Mouse (Mus musculus) hindbrain, embryonic 11.5 days (tissue): ENCODE measurements around the gene Ing3. TPM values are rescaled to one million over a fixed set of nuclear protein-coding genes. Genes with fewer than 3 reads are reported as not detected.

Source experiments
- ATAC-seq: fragments of 200-750 bp; cut with Nextera tagmentation; 2 replicates; pipeline ENCODE4 v1.8.0; 2017; ENCODE audit warnings: mild to moderate bottlenecking, moderate TSS enrichment, moderate library complexity; ENCODE audit not compliant: low FRiP score
- DNase-seq: peaks from one replicate; pipeline ENCODE4 v3.0.0-alpha.2; 2015; ENCODE audit warnings: low spot score
- H3K27ac ChIP-seq: fragments of 300-500 bp; sonication (generic); 2 replicates; pipeline ENCODE4 v1.5.1; 2014; ENCODE audit warnings: mild to moderate bottlenecking, low read depth, low read length
- H3K27me3 ChIP-seq: fragments of 300-500 bp; sonication (generic); 2 replicates; pipeline ENCODE4 v1.6.1; 2014; ENCODE audit warnings: mild to moderate bottlenecking, low read length, moderate library complexity, mixed read lengths; ENCODE audit not compliant: control insufficient read depth, insufficient read depth
- H3K36me3 ChIP-seq: fragments of 300-500 bp; sonication (generic); 2 replicates; pipeline ENCODE4 v1.6.1; 2014; ENCODE audit warnings: mild to moderate bottlenecking, low read length, moderate library complexity, mixed read lengths; ENCODE audit not compliant: control insufficient read depth, insufficient read depth
- H3K4me1 ChIP-seq: fragments of 300-500 bp; sonication (generic); replicated peaks from 2 replicates; pipeline ENCODE4 v1.6.1; 2014; ENCODE audit warnings: low read length, mixed read lengths; ENCODE audit not compliant: control insufficient read depth, insufficient read depth
- H3K4me2 ChIP-seq: fragments of 300-500 bp; sonication (generic); replicated peaks from 2 replicates; pipeline ENCODE4 v1.6.1; 2014; ENCODE audit warnings: mild to moderate bottlenecking, low read depth, low read length
- H3K4me3 ChIP-seq: fragments of 300-500 bp; sonication (generic); 2 replicates; pipeline ENCODE4 v1.5.1; 2014; ENCODE audit warnings: low read depth, low read length
- H3K9ac ChIP-seq: fragments of 300-500 bp; sonication (generic); 2 replicates; pipeline ENCODE4 v1.6.1; 2014; ENCODE audit warnings: low read depth, low read length
- H3K9me3 ChIP-seq: fragments of 300-500 bp; sonication (generic); 2 replicates; pipeline ENCODE4 v1.6.1; 2016; ENCODE audit warnings: low read length; ENCODE audit not compliant: control insufficient read depth
- WGBS: fragments of 180-500 bp; shearing (Covaris S2); extraction: QIAGEN DNeasy Blood & Tissue Kit; methylation state at CpG from one replicate; pipeline ENCODE4 v1.1.7; 2014; 5-methylcytosine and 5-hydroxymethylcytosine counted together
- polyA plus RNA-seq: library from polyadenylated mRNA; unstranded; fragments of >200 nt; fragmentation: Nextera tagmentation; extraction: Ambion mirVana; gene quantifications from 2 replicates; pipeline ENCODE4 v1.2.1, GENCODE M21; 2014

Gene Ing3
- polyA plus RNA-seq, 1 experiment from 2014 or later, result 52.0 TPM

GRCm38 (mm10) chr6:22000881-22001280 is 51.5 kb downstream of the Ing3 start:
- DNase-seq (no peak), ATAC-seq (no peak)
- no peak overlapping the region for H3K27ac ChIP-seq
- H3K4me2 ChIP-seq, result no peak overlapping the region
- no peaks in the 10 kb centered on the region for H3K27me3 ChIP-seq
- H3K4me3 ChIP-seq, result no peak overlapping the region
- 92% methylated on average over 3 of the region's 3 CpGs for WGBS
- H3K4me1 ChIP-seq, result no peaks in the 10 kb centered on the region
- H3K9ac ChIP-seq, result no peak overlapping the region
- no peaks in the 10 kb centered on the region for H3K36me3 ChIP-seq
- H3K9me3 ChIP-seq, result no peaks in the 10 kb centered on the region

GRCm38 (mm10) chr6:22001284-22001916 is 52.0 kb downstream of the Ing3 start:
- Histone ChIP-seq H3K27ac (no peak overlapping the region), H3K9me3 (no peaks in the 10 kb centered on the region), H3K4me1 (no peaks in the 10 kb centered on the region), H3K36me3 (no peaks in the 10 kb centered on the region), H3K27me3 (no peaks in the 10 kb centered on the region), H3K4me3 (no peak overlapping the region), H3K4me2 (no peak overlapping the region), H3K9ac (no peak overlapping the region)
- WGBS, result 85% methylated on average over 5 of the region's 5 CpGs
- DNase-seq (no peak), ATAC-seq (no peak)

DNA sequence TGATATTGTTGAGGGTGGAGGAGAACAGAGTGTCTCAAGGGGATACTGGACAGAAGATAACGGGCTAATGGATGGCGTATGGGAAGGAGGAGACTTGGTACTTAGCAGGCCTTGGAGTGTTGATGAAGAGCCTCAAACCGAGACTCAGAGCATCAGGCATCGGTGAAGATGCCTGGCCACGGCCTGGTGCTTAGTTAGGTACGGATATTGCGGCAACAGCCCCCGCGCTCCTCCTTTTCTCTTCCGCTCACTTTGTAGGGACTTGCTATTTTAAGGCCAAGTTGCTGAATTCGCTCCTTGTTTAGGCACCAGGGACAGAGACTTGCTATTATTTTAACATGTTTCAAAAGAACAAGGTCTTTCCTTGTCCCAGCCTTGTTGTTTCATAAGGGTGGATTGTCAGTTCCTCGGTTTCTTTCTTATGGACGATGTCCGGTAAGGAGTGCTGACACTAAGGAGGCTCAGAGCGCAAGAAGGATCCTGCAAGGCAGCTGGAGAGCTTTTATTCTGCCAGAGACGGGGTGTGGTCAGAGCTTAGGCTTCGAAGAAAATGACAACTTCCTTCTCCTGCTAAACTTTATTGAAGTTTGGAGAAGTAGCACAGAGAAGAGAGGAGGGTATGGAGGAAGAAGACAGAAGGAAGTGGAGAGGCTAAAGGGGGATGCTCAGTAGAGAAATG is 53.3 kb downstream of the Ing3 start:
- Histone ChIP-seq H3K27me3 (no peaks in the 10 kb centered on the region), H3K4me1 (no peaks in the 10 kb centered on the region), H3K9me3 (no peaks in the 10 kb centered on the region), H3K27ac (no peak overlapping the region), H3K9ac (no peak overlapping the region), H3K4me2 (peak overlapping the region; percentile 14; the same call in 1 of the 2 replicates), H3K4me3 (no peak overlapping the region), H3K36me3 (no peaks in the 10 kb centered on the region)
- 41% methylated on average over 17 of the region's 17 CpGs for WGBS
- DNase-seq, result no peak
- ATAC-seq, result no peak

DNA sequence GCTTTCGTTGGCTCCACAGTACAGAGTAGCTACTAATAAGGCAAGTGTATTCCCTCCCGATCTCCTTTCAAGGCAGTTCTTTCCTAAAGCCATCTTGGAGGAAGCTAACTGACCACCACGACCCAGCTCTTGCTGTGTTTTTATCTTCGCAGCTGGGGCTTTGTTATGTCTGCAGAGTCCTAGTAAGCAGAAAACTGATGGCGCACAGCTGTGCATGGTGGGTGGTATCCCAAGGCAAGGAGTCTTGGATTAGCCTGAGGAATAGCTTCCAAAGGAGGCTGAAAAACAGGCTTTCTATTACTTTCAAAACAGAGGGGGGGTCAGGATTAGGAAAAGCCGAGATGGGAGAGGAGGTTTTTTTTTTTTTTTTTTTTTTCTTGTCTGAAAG is 53.8 kb downstream of the Ing3 start:
- Histone ChIP-seq H3K4me2 (peak overlapping the region; percentile 14; the same call in 1 of the 2 replicates), H3K27ac (no peak overlapping the region), H3K36me3 (no peaks in the 10 kb centered on the region), H3K9ac (no peak overlapping the region), H3K4me1 (no peaks in the 10 kb centered on the region), H3K9me3 (no peaks in the 10 kb centered on the region), H3K27me3 (no peaks in the 10 kb centered on the region), H3K4me3 (no peak overlapping the region)
- ATAC-seq (no peak), DNase-seq (peak; percentile 43)
- WGBS, result 10% methylated on average over 6 of the region's 6 CpGs

- Histone ChIP-seq H3K27me3 (no peaks in the 10 kb centered on the region), H3K4me2 (no peak overlapping the region), H3K27ac (no peak overlapping the region), H3K4me1 (no peaks in the 10 kb centered on the region), H3K36me3 (no peaks in the 10 kb centered on the region), H3K9ac (no peak overlapping the region), H3K4me3 (no peak overlapping the region), H3K9me3 (no peaks in the 10 kb centered on the region)
- DNase-seq (no peak), ATAC-seq (no peak)
- 67% methylated on average over 10 of the region's 10 CpGs for WGBS
Observed at GRCm38 (mm10) chr6:22003959-22004543, 54.7 kb downstream of the Ing3 start.

DNA sequence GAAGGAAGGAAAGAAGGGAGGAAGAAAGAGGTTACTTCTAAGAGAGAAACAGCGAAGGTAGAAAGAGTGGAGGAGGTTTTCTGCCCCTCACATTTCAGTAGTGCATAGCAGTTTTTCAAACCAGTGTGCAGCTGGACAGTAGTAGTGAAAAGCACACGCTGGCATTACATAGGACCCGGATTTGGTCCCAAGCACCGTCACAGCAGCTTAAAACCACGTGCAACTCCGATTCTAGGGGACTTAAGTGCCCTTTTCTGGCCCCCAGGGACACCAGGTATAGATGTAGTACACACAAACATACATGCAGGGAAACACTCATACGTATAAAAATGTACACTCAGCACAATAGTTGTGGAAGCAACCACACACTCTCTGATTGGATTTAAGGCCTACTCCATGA is 59.0 kb downstream of the Ing3 start:
- no peak overlapping the region for H3K9ac ChIP-seq
- no peak overlapping the region for H3K4me3 ChIP-seq
- no peak for DNase-seq
- 90% methylated on average over 7 of the region's 7 CpGs for WGBS
- H3K27ac ChIP-seq, result no peak overlapping the region
- H3K36me3 ChIP-seq, result no peaks in the 10 kb centered on the region
- no peaks in the 10 kb centered on the region for H3K4me1 ChIP-seq
- no peaks in the 10 kb centered on the region for H3K9me3 ChIP-seq
- no peak for ATAC-seq
- no peak overlapping the region for H3K4me2 ChIP-seq
- no peaks in the 10 kb centered on the region for H3K27me3 ChIP-seq

DNA sequence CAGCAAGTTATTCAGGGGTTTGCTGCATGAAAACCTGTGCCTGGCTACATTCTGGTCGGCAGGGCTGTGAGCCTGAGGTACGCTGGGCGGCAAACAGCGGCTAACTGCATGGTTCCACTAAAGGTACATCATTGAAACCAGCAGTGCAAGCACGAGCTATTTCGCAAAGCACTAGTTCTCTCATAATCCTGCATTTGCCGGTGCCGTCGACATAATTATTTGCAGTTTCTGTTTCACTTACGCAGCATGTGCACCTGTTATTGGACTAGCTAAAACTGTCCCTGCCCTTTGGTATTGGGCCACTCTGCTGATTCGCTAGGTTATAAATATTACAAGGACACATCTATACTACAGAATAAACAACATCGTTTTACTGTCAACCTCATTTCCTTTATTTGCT is 60.9 kb downstream of the Ing3 start:
- DNase-seq, result no peak
- no peaks in the 10 kb centered on the region for H3K4me1 ChIP-seq
- H3K36me3 ChIP-seq, result no peaks in the 10 kb centered on the region
- H3K27me3 ChIP-seq, result no peaks in the 10 kb centered on the region
- no peak overlapping the region for H3K4me3 ChIP-seq
- no peaks in the 10 kb centered on the region for H3K9me3 ChIP-seq
- H3K9ac ChIP-seq, result no peak overlapping the region
- H3K4me2 ChIP-seq, result no peak overlapping the region
- 83% methylated on average over 12 of the region's 12 CpGs for WGBS
- H3K27ac ChIP-seq, result no peak overlapping the region
- no peak for ATAC-seq

- Histone ChIP-seq H3K9ac (no peak overlapping the region), H3K4me3 (no peak overlapping the region), H3K27ac (no peak overlapping the region), H3K4me1 (no peaks in the 10 kb centered on the region), H3K36me3 (no peaks in the 10 kb centered on the region), H3K27me3 (no peaks in the 10 kb centered on the region), H3K4me2 (no peak overlapping the region), H3K9me3 (no peaks in the 10 kb centered on the region)
- WGBS, result 90% methylated on average over 11 of the region's 11 CpGs
- ATAC-seq (no peak), DNase-seq (no peak)
Observed at GRCm38 (mm10) chr6:22010761-22011281, 61.5 kb downstream of the Ing3 start.

DNA sequence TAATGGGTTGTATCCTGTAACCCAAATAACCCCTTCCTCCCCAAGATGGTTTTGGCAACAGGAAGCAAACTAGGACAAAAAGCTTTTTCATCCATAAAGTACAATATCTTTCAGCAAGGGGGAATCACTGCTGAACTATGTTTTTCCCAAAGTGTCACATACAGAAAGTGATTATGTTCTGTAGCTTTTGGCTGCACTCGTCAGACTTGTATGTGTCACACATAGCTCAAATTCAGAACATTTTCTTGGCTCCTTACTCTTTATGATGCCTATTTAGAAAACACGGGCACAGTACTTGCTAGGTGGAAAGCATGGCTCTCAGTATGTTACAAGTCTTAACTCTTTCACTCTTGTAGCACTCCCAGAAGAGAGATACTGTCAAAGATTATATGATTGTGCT is 62.2 kb downstream of the Ing3 start:
- 83% methylated on average over 2 of the region's 2 CpGs for WGBS
- H3K9ac ChIP-seq, result no peak overlapping the region
- no peak overlapping the region for H3K4me3 ChIP-seq
- no peak for DNase-seq
- no peak overlapping the region for H3K27ac ChIP-seq
- H3K9me3 ChIP-seq, result no peaks in the 10 kb centered on the region
- H3K4me2 ChIP-seq, result no peak overlapping the region
- no peaks in the 10 kb centered on the region for H3K4me1 ChIP-seq
- H3K36me3 ChIP-seq, result no peaks in the 10 kb centered on the region
- ATAC-seq, result no peak
- H3K27me3 ChIP-seq, result no peaks in the 10 kb centered on the region
